Mouse (Mus musculus) E14TG2a.4 (cell line): Measurements from ENCODE around the gene Zfp277.

Source experiments
- H3K27me3 ChIP-seq: 2 replicates; pipeline ENCODE4 v1.6.1; 2014; ENCODE audit warnings: low read length, control low read depth; ENCODE audit not compliant: insufficient read depth
- H3K36me3 ChIP-seq: 2 replicates; pipeline ENCODE4 v1.6.1; 2014; ENCODE audit warnings: low read length, control low read depth; ENCODE audit not compliant: insufficient read depth
- H3K4me1 ChIP-seq: replicated peaks from 2 replicates; pipeline ENCODE4 v1.6.1; 2014; ENCODE audit warnings: low read depth, low read length, control low read depth
- H3K4me3 ChIP-seq: replicated peaks from 2 replicates; pipeline ENCODE4 v1.5.1; 2014; ENCODE audit warnings: mild to moderate bottlenecking, low read length
- H3K9me3 ChIP-seq: 2 replicates; pipeline ENCODE4 v1.6.1; 2014; ENCODE audit warnings: low read length, control low read depth
- CTCF ChIP-seq: conservative IDR thresholded peaks from 2 replicates; pipeline ENCODE4 v1.5.1; 2014; ENCODE audit warnings: low read length
- NANOG ChIP-seq: IDR thresholded peaks from 2 replicates; pipeline ENCODE4 v1.6.1; 2014; ENCODE audit warnings: borderline replicate concordance, low read length, mixed read lengths
- POU5F1 ChIP-seq: IDR thresholded peaks from 2 replicates; pipeline ENCODE4 v1.6.1; 2014; ENCODE audit warnings: low read length, borderline replicate concordance

Gene Zfp277

DNA sequence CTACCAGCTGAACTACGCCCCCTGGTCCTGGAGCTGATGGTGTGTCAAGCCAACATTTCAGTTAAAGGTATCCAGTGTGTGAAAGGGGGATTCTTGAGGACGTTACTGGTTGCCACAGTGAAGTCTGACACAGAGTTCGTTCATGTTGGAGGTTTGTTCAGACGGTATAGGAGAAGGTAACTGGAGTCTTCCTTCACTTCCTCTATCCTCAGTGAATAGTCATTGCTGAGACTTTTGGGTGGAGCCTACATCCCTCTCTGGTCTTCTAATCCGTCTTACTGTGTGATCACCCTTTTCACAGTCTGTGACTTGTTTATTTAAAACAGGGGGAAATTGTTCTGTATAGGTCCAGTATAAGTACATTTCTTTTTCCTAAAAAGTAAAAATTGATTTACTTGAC is 23.3 kb upstream of the Zfp277 start:
- Histone ChIP-seq H3K27me3 (no peaks in the 10 kb centered on the region), H3K4me1 (peaks cover 7% of the 10 kb centered on the region; the same call in 1 of the 2 replicates), H3K36me3 (no peaks in the 10 kb centered on the region), H3K9me3 (no peaks in the 10 kb centered on the region), H3K4me3 (no peak overlapping the region)
- no peak for TF ChIP-seq CTCF
- no peak for TF ChIP-seq NANOG
- no peak for TF ChIP-seq POU5F1

DNA sequence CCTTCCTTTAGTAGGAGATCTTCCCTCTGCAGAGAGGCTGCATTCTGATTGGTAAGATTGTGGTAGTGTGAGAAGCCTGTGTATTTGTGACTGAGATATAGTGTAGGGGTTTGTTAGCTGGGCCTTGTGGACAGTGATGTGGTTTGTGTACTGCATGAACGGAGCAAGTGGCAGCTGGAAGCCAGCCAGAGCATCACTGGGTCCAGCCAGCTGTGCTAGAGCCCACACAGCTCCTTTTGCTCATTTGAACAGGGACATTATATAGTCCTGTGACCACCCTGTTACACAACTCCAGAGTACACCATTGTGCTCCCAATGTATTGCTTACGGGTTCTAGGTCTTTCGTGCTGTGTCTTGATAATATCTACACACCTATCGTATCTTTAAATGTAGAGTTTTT is 22.5 kb upstream of the Zfp277 start:
- Histone ChIP-seq H3K27me3 (no peaks in the 10 kb centered on the region), H3K36me3 (no peaks in the 10 kb centered on the region), H3K4me3 (no peak overlapping the region), H3K9me3 (no peaks in the 10 kb centered on the region), H3K4me1 (peaks cover 8% of the 10 kb centered on the region; the same call in 1 of the 2 replicates)
- TF ChIP-seq NANOG = no peak
- no peak for TF ChIP-seq POU5F1

DNA sequence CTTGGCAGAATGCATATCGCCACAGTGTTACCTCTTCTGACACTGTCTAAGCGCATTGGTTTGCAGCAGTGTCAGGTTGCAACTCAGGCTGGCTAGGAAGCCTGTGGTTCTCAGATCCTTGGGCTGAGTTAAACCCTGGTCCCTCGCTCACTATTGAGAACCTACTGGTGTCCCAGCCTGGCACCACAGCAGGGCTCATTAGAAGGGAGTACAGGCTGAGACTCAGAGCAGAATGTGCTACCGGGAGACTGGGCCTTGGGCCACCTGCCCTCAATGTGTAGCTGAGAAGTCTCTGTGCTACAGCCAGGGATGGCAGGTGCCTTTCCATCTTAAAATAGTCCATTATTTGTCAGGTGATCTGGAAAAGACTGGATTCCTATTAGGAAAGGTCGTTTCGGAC is 18.6 kb upstream of the Zfp277 start:
- peaks cover 23% of the 10 kb centered on the region for H3K4me1 ChIP-seq
- H3K36me3 ChIP-seq = no peaks in the 10 kb centered on the region
- no peaks in the 10 kb centered on the region for H3K9me3 ChIP-seq
- no peaks in the 10 kb centered on the region for H3K27me3 ChIP-seq
- no peak for TF ChIP-seq CTCF
- TF ChIP-seq NANOG = no peak
- no peak for TF ChIP-seq POU5F1
- H3K4me3 ChIP-seq = no peak overlapping the region

DNA sequence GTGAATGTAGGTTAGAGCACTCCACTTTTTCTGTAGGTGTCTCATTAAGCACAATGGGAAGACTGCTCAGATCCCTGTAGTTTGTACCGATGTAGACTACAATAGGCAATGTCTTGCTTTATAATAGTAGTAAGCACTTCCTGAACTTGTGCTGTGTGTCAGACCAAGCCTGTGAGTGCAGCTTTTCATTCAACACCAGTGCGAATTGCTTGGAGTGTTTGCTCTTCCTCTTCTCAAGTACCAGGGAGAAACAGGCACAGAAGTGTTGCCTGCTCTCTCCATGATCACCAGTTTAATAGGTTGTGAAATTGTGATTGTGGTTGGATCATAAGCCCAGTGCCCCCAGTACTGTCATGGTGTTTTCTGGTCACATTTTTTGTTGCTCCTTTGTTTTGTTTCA is 18.1 kb upstream of the Zfp277 start:
- peaks cover 27% of the 10 kb centered on the region for H3K4me1 ChIP-seq
- TF ChIP-seq CTCF (no peak), NANOG (no peak)
- no peaks in the 10 kb centered on the region for H3K36me3 ChIP-seq
- no peak overlapping the region for H3K4me3 ChIP-seq
- no peaks in the 10 kb centered on the region for H3K27me3 ChIP-seq
- no peaks in the 10 kb centered on the region for H3K9me3 ChIP-seq

DNA sequence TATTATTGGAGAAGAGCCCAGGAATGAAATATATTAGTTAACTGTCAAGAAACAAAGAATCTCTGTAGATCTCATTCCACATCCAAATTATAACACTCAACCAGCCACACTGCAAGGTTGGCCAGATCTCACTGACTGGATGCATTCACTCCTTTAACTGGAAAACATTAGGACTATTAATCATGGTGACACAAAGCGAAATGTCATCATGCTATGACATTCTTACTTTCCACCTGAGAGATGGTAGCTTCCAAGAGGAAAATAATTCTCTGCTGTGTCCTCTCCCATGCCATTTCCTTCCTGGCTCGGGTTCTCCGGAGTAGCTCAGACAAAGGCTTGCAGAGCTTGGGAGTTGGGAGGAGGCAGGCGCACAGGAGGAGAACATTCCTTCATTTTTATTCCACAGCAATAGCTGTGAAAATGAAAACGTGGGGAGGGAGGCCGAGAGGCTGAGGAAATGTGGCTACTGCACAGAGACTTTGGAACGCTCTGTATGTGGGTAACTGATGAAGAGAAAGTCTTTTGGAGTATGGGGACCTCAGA is 17.1 kb upstream of the Zfp277 start:
- peaks cover 33% of the 10 kb centered on the region for H3K4me1 ChIP-seq
- no peaks in the 10 kb centered on the region for H3K36me3 ChIP-seq
- no peaks in the 10 kb centered on the region for H3K9me3 ChIP-seq
- TF ChIP-seq POU5F1 (no peak), CTCF (no peak), NANOG (no peak)
- H3K27me3 ChIP-seq = no peaks in the 10 kb centered on the region
- no peak overlapping the region for H3K4me3 ChIP-seq

DNA sequence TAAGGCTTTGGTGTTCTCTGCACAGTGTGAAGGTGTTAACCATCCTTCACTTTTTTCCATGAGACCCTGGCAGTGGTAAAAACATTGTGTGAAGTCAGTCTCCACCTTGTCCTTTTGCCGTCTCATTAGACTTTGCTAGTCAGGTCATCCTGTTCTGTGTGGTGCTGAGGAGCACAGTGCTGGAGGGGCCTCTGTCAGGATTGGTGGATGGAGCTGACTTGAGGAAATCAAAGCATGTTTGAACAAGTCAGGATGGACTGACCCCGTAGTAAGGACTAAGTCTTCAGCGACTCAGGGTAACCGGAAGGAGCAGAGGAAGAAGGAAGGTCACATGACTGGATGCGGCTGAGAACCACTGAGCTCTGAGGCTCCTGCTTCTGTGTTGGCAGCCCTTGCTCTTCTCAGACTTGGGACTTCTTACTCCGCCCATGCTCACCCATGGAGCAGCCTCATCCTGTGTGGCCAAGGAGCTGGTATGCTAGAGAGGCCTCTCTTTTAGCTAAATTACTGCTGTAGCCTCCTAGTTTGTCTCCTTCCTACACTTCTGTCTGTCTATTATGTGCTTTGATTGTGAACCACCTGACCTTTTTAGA is 14.1 kb upstream of the Zfp277 start:
- no peaks in the 10 kb centered on the region for H3K27me3 ChIP-seq
- H3K9me3 ChIP-seq = no peaks in the 10 kb centered on the region
- 0 out of 2 replicates have a peak overlapping the region, but pooled peaks have one; percentile 24 for H3K4me3 ChIP-seq
- H3K4me1 ChIP-seq = peaks cover 33% of the 10 kb centered on the region
- no peaks in the 10 kb centered on the region for H3K36me3 ChIP-seq
- no peak for TF ChIP-seq POU5F1
- TF ChIP-seq NANOG = no peak
- TF ChIP-seq CTCF = no peak

DNA sequence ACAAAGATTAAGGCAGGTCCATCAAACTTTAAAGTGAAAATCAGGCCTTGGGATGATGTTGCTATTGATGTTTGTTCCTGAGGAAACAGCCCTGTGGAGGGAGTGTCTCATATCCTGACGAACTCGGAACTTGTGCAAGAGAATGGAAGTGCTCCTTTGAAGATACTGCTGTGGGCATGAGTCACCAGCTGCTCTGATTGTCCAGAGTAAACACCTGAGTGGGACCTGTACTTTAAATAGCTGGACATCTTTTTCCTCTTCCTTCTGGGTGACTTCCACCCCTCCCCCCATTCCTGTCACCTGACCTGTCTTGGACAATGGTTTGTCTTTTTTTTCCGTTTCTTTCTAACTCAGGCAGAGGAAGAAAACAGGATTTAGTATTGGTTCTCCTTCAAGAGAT is 13.3 kb upstream of the Zfp277 start:
- no peak for TF ChIP-seq CTCF
- TF ChIP-seq NANOG = no peak
- no peak for TF ChIP-seq POU5F1
- H3K27me3 ChIP-seq = no peaks in the 10 kb centered on the region
- H3K4me1 ChIP-seq = peaks cover 25% of the 10 kb centered on the region
- H3K9me3 ChIP-seq = no peaks in the 10 kb centered on the region
- no peak overlapping the region for H3K4me3 ChIP-seq
- H3K36me3 ChIP-seq = no peaks in the 10 kb centered on the region

DNA sequence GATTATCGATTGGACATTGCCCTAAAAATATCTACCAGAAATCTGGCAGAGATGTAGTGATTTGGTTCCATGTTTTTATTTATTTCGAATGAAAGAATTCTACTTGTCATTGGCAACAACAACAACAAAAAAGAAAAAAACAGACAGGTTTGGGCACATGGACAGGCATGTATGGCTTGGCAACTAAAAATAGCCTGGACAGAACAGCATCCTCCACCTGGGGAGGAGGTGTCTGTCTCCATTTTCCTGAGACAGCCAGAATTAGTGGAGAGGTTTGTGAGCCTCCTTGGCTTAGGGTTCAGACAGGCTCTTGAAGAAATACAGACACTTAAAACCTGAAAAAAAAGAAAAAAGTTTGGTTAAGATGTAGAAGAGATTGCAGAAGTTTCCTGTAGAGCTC is 10.8 kb upstream of the Zfp277 start:
- Histone ChIP-seq H3K4me3 (no peak overlapping the region), H3K4me1 (peaks cover 22% of the 10 kb centered on the region), H3K36me3 (no peaks in the 10 kb centered on the region), H3K27me3 (no peaks in the 10 kb centered on the region), H3K9me3 (no peaks in the 10 kb centered on the region)
- TF ChIP-seq CTCF (no peak), POU5F1 (no peak), NANOG (no peak)

DNA sequence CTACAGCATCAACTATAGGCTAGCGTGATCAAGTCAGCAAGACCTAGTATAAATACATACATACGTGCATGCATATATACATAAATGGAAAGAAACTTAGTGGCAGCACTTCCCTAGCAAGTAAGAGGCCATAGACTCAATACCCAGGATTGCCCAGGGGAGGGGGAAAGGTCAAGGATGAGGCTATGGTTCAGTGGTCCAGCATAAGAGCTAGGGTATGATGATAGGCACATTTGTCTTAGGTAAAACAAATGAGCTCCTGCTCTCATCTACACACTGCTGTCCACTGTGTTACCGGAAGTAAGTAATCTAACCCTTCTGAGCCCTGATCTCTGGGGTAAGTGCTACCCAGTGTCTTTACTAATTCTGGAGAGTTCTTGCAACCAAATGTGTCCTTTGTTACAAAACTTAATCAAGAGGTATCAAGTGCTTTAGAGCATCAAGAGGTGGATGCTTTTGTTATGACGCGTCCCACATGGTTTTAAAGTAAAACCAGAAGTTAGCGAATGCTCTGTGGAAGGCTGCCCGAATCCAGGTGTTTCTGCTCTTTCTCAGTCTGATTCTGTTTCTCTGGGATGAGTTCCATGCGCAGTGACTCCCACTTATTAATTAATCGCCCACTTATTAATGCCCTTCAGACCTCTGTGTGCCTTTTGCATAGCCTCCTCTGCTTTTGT is 3.6 kb upstream of the Zfp277 start:
- Histone ChIP-seq H3K9me3 (peaks cover 5% of the 10 kb centered on the region; the same call in 1 of the 2 replicates), H3K4me1 (peaks cover 23% of the 10 kb centered on the region), H3K4me3 (no peak overlapping the region), H3K27me3 (peaks cover 16% of the 10 kb centered on the region), H3K36me3 (no peaks in the 10 kb centered on the region)
- TF ChIP-seq CTCF (no peak), POU5F1 (no peak), NANOG (no peak)
